Mouse (Mus musculus) T-helper 1 cell (primary cell): ENCODE data around the gene Gm5795.
"Not testable (repeated sequence)": the region's sequence is repeated elsewhere in the genome, so short reads cannot be mapped to it uniquely, and the experiment has no call there.

Experiments used
- in situ Hi-C: fragments of 300-600 bp; cut with MboI, MseI; formaldehyde crosslinking; loops from one replicate; pipeline ENCODE4 v1.15.1; 2025; ENCODE audit warnings: high pct_unique_total_duplicates

Gm5795 gene

GRCm38 (mm10) chr14:3187955-3188354, at the start of gene Gm5795:
Gene Gm5795, plus strand, starts transcription at chr14:3188255.
- in situ Hi-C loops: not testable (repeated sequence)

- in situ Hi-C loops: not testable (repeated sequence)
Observed at GRCm38 (mm10) chr14:3208272-3209152, 20.5 kb downstream of the Gm5795 start, which contains the start of gene D830030K20Rik. Gene D830030K20Rik, plus strand, starts transcription at chr14:3208488.

GRCm38 (mm10) chr14:3209367-3209766, 21.3 kb downstream of the Gm5795 start:
- in situ Hi-C loops: not testable (repeated sequence)
